Mouse (Mus musculus): ENCODE measurements around the gene Txndc8. TPM values are rescaled to one million over a fixed set of nuclear protein-coding genes. Genes with fewer than 3 reads are reported as not detected.
A peak's percentile ranks its signal among the peaks of the same experiment; 100 is the strongest.

The Txndc8 gene
- total and polyA plus RNA-seq, 2 experiments from 2014 or later: not detected

- Histone ChIP-seq H3K4me3 (ENCODE audit: low read depth, low read length) (no peak overlapping the region), H3K4me1 (ENCODE audit: insufficient read depth, low read length) (no peaks in the 10 kb centered on the region), H3K27me3 (ENCODE audit: insufficient read depth, low read length) (no peaks in the 10 kb centered on the region), H3K27ac (ENCODE audit: low read depth, low read length) (no peak overlapping the region), H3K36me3 (ENCODE audit: insufficient read depth, low read length) (no peaks in the 10 kb centered on the region), H3K9ac (replicated peaks; ENCODE audit: low read length, poor library complexity, severe bottlenecking) (no peak overlapping the region), H3K4me2 (ENCODE audit: low read depth, low read length, poor library complexity, severe bottlenecking) (no peak overlapping the region), H3K9me3 (ENCODE audit: low read length) (no peaks in the 10 kb centered on the region)
- DNase-seq (ENCODE audit: low spot score) (no peak), ATAC-seq (ENCODE audit: low FRiP score) (no peak)
- 94% methylated on average over 3 of the region's 3 CpGs for WGBS
- no peak for TF ChIP-seq CTCF (IDR thresholded peaks at IDR 0.05)
These were observed 35.4 kb upstream of the Txndc8 start for GRCm38 (mm10) chr4:58044356-58044755.

- Histone ChIP-seq H3K9ac (replicated peaks; ENCODE audit: low read length, poor library complexity, severe bottlenecking) (no peak overlapping the region), H3K4me2 (ENCODE audit: low read depth, low read length, poor library complexity, severe bottlenecking) (no peak overlapping the region), H3K4me1 (ENCODE audit: insufficient read depth, low read length) (no peaks in the 10 kb centered on the region), H3K9me3 (ENCODE audit: low read length) (no peaks in the 10 kb centered on the region), H3K27ac (ENCODE audit: low read depth, low read length) (no peak overlapping the region), H3K4me3 (ENCODE audit: low read depth, low read length) (no peak overlapping the region), H3K36me3 (ENCODE audit: insufficient read depth, low read length) (no peaks in the 10 kb centered on the region), H3K27me3 (ENCODE audit: insufficient read depth, low read length) (no peaks in the 10 kb centered on the region)
- ATAC-seq (ENCODE audit: low FRiP score) (no peak), DNase-seq (ENCODE audit: low spot score) (no peak)
- no peak for TF ChIP-seq CTCF (IDR thresholded peaks at IDR 0.05)
- WGBS: 65% methylated on average over 2 of the region's 2 CpGs
These were observed 31.2 kb upstream of the Txndc8 start for GRCm38 (mm10) chr4:58040093-58040492.

DNA sequence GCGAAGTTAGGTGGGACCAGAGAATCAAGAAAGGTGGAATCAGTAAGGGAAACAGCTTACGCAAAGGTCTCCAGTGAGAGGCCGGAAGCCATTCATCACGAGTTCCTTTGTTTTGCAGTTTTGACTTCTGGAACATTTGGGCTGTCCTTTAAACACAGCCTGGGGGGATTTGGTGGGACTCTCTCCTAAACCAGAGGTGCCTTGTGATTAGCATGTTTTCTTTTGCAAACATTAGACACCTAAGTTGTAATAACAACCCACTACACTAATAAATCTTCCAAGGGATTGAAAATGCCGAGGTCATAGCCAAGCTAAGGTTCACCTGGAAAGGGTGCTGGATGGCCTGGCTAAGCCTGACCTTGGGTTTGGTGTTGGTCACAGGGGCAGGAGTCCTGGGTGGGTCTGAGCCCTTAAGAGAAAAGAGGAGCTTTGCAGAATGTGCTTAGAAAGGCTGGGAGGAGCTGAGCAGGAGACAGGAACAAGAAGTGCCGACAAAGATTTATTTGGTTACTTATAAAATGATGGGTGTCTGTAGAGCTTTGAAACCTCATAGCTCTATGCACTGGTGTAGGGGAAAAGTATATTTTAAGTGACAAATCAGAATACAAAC lies 28.3 kb upstream of the Txndc8 start:
- DNase-seq (ENCODE audit: low spot score) (no peak), ATAC-seq (ENCODE audit: low FRiP score) (no peak)
- 92% methylated on average over 6 of the region's 6 CpGs for WGBS

GRCm38 (mm10) chr4:58034663-58035062 lies 25.7 kb upstream of the Txndc8 start:
- ATAC-seq (ENCODE audit: low FRiP score) (no peak), DNase-seq (ENCODE audit: low spot score) (no peak)
- no peak overlapping the region for H3K9ac ChIP-seq (replicated peaks; ENCODE audit: low read length, poor library complexity, severe bottlenecking)
- no peaks in the 10 kb centered on the region for H3K4me1 ChIP-seq (ENCODE audit: insufficient read depth, low read length)
- no peak for TF ChIP-seq CTCF (IDR thresholded peaks at IDR 0.05)
- H3K36me3 ChIP-seq (ENCODE audit: insufficient read depth, low read length): no peaks in the 10 kb centered on the region
- H3K27me3 ChIP-seq (ENCODE audit: insufficient read depth, low read length): no peaks in the 10 kb centered on the region
- no peaks in the 10 kb centered on the region for H3K9me3 ChIP-seq (ENCODE audit: low read length)
- no peak overlapping the region for H3K4me3 ChIP-seq (ENCODE audit: low read depth, low read length)
- no peak overlapping the region for H3K27ac ChIP-seq (ENCODE audit: low read depth, low read length)
- peak overlapping the region; percentile 26; the same call in 1 of the 2 replicates for H3K4me2 ChIP-seq (ENCODE audit: low read depth, low read length, poor library complexity, severe bottlenecking)
- WGBS: 54% methylated on average over 13 of the region's 13 CpGs

More for the DNA sequence above, 28.3 kb upstream of the Txndc8 start:
- no peaks in the 10 kb centered on the region for H3K4me1 ChIP-seq (ENCODE audit: insufficient read depth, low read length)
- H3K9me3 ChIP-seq (ENCODE audit: low read length): no peaks in the 10 kb centered on the region
- no peaks in the 10 kb centered on the region for H3K27me3 ChIP-seq (ENCODE audit: insufficient read depth, low read length)
- H3K4me2 ChIP-seq (ENCODE audit: low read depth, low read length, poor library complexity, severe bottlenecking): no peak overlapping the region
- H3K9ac ChIP-seq (replicated peaks; ENCODE audit: low read length, poor library complexity, severe bottlenecking): no peak overlapping the region
- H3K36me3 ChIP-seq (ENCODE audit: insufficient read depth, low read length): no peaks in the 10 kb centered on the region
- H3K4me3 ChIP-seq (ENCODE audit: low read depth, low read length): no peak overlapping the region
- TF ChIP-seq CTCF (IDR thresholded peaks at IDR 0.05): no peak
- no peak overlapping the region for H3K27ac ChIP-seq (ENCODE audit: low read depth, low read length)

DNA sequence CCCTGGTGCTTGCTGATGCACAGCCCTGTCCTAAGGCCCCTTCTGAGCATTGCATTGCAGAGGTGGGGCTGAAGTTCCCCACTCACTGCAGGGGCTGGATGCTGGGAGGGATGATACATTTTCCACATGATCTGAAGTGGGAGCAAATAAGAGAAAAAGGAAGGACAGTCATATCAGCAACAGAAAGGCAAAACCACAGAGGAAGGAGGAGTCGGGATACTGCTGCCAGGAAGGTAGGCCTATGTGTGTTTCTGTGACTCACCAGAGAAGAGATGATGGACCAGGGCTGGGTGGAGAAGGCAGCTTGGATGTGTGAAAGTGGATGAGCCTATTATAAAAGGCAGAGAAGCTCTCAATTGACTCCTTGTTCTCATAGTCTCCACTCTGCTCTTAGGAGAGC lies 23.8 kb upstream of the Txndc8 start:
- H3K9me3 ChIP-seq (ENCODE audit: low read length): no peaks in the 10 kb centered on the region
- no peak for DNase-seq (ENCODE audit: low spot score)
- no peak overlapping the region for H3K9ac ChIP-seq (replicated peaks; ENCODE audit: low read length, poor library complexity, severe bottlenecking)
- no peak for ATAC-seq (ENCODE audit: low FRiP score)
- H3K4me3 ChIP-seq (ENCODE audit: low read depth, low read length): no peak overlapping the region
- H3K36me3 ChIP-seq (ENCODE audit: insufficient read depth, low read length): no peaks in the 10 kb centered on the region
- no peak overlapping the region for H3K27ac ChIP-seq (ENCODE audit: low read depth, low read length)
- H3K4me2 ChIP-seq (ENCODE audit: low read depth, low read length, poor library complexity, severe bottlenecking): no peak overlapping the region
- TF ChIP-seq CTCF (IDR thresholded peaks at IDR 0.05): no peak
- WGBS: 84% methylated on average over 1 of the region's 1 CpGs
- H3K4me1 ChIP-seq (ENCODE audit: insufficient read depth, low read length): no peaks in the 10 kb centered on the region
- H3K27me3 ChIP-seq (ENCODE audit: insufficient read depth, low read length): no peaks in the 10 kb centered on the region

- DNase-seq (ENCODE audit: low spot score): no peak
- H3K4me3 ChIP-seq (ENCODE audit: low read depth, low read length): no peak overlapping the region
- no peak for ATAC-seq (ENCODE audit: low FRiP score)
- WGBS: 62% methylated on average over 3 of the region's 3 CpGs
- H3K4me2 ChIP-seq (ENCODE audit: low read depth, low read length, poor library complexity, severe bottlenecking): no peak overlapping the region
- no peak overlapping the region for H3K9ac ChIP-seq (replicated peaks; ENCODE audit: low read length, poor library complexity, severe bottlenecking)
- no peak overlapping the region for H3K27ac ChIP-seq (ENCODE audit: low read depth, low read length)
- TF ChIP-seq CTCF (IDR thresholded peaks at IDR 0.05): no peak
- no peaks in the 10 kb centered on the region for H3K36me3 ChIP-seq (ENCODE audit: insufficient read depth, low read length)
- no peaks in the 10 kb centered on the region for H3K27me3 ChIP-seq (ENCODE audit: insufficient read depth, low read length)
- H3K4me1 ChIP-seq (ENCODE audit: insufficient read depth, low read length): no peaks in the 10 kb centered on the region
- H3K9me3 ChIP-seq (ENCODE audit: low read length): no peaks in the 10 kb centered on the region
These were observed 5.4 kb downstream of the Txndc8 start for GRCm38 (mm10) chr4:58003501-58003900.

Measured in midbrain, postnatal 0 days (tissue).